Mouse (Mus musculus) ovary, postnatal 10 days (tissue): ENCODE measurements at regions not wholly inside any gene's neighbourhood (a gene's known extent, or its start where the extent isn't known, plus 50 kb on each side); places are given as distances from the start of the nearest gene placed in this dataset.
"Not testable (repeated sequence)": the region's sequence is repeated elsewhere in the genome, so short reads cannot be mapped to it uniquely, and the experiment has no call there.

Experiments
- DNase-seq: peaks from one replicate; pipeline ENCODE4 v3.0.0; 2022; ENCODE audit warnings: low spot score

GRCm38 (mm10) chr15:5869289-5869688 is 430.3 kb upstream of the Dab2 start:
- no peak for DNase-seq

GRCm38 (mm10) chr15:5869866-5870265 is 429.7 kb upstream of the Dab2 start:
- no peak for DNase-seq

- no peak for DNase-seq
These were observed 427.5 kb upstream of the Dab2 start for GRCm38 (mm10) chr15:5872042-5872441.

- no peak for DNase-seq
These were observed 421.8 kb upstream of the Dab2 start for GRCm38 (mm10) chr15:5877749-5878148.

- no peak for DNase-seq
These were observed 408.4 kb upstream of the Dab2 start for GRCm38 (mm10) chr15:5891188-5891587.

- no peak for DNase-seq
These were observed 407.6 kb upstream of the Dab2 start for GRCm38 (mm10) chr15:5892034-5892433.

- not testable (repeated sequence) for DNase-seq
These were observed 403.7 kb upstream of the Dab2 start for GRCm38 (mm10) chr15:5895688-5896470.

- no peak for DNase-seq
These were observed 384.3 kb upstream of the Dab2 start for GRCm38 (mm10) chr15:5915261-5915660.

- no peak for DNase-seq
These were observed 379.5 kb upstream of the Dab2 start for GRCm38 (mm10) chr15:5920058-5920457.

GRCm38 (mm10) chr15:5927768-5928167 is 371.8 kb upstream of the Dab2 start:
- DNase-seq = no peak

- no peak for DNase-seq
These were observed 366.0 kb upstream of the Dab2 start for GRCm38 (mm10) chr15:5933586-5933985.

- no peak for DNase-seq
These were observed 358.6 kb upstream of the Dab2 start for GRCm38 (mm10) chr15:5940945-5941344.

- no peak for DNase-seq
These were observed 352.9 kb upstream of the Dab2 start for GRCm38 (mm10) chr15:5946650-5947049.

GRCm38 (mm10) chr15:5950919-5951318 is 348.7 kb upstream of the Dab2 start:
- no peak for DNase-seq

GRCm38 (mm10) chr15:5951661-5952060 is 347.9 kb upstream of the Dab2 start:
- not testable (repeated sequence) for DNase-seq

- DNase-seq = no peak
These were observed 346.5 kb upstream of the Dab2 start for GRCm38 (mm10) chr15:5953106-5953505.

GRCm38 (mm10) chr15:5991351-5992065 is 308.1 kb upstream of the Dab2 start:
- no peak for DNase-seq

- not testable (repeated sequence) for DNase-seq
These were observed 307.4 kb upstream of the Dab2 start for GRCm38 (mm10) chr15:5992146-5992545.

- no peak for DNase-seq
These were observed 298.8 kb upstream of the Dab2 start for GRCm38 (mm10) chr15:6000816-6001215.

- no peak for DNase-seq
These were observed 298.2 kb upstream of the Dab2 start for GRCm38 (mm10) chr15:6001394-6001793.

- DNase-seq = no peak
These were observed 284.6 kb upstream of the Dab2 start for GRCm38 (mm10) chr15:6014982-6015381.

- no peak for DNase-seq
These were observed 282.9 kb upstream of the Dab2 start for GRCm38 (mm10) chr15:6016637-6017049.

- no peak for DNase-seq
These were observed 274.0 kb upstream of the Dab2 start for GRCm38 (mm10) chr15:6025543-6025942.
